Mouse (Mus musculus): ENCODE measurements around the gene 4930470P17Rik. TPM values are rescaled to one million over a fixed set of nuclear protein-coding genes. Genes with fewer than 3 reads are reported as not detected.
A peak's percentile ranks its signal among the peaks of the same experiment; 100 is the strongest.

4930470P17Rik gene
- not detected in 2 replicates for polyA plus RNA-seq (2015; fragmentation: Nextera tagmentation; extraction: Ambion mirVana)

DNA sequence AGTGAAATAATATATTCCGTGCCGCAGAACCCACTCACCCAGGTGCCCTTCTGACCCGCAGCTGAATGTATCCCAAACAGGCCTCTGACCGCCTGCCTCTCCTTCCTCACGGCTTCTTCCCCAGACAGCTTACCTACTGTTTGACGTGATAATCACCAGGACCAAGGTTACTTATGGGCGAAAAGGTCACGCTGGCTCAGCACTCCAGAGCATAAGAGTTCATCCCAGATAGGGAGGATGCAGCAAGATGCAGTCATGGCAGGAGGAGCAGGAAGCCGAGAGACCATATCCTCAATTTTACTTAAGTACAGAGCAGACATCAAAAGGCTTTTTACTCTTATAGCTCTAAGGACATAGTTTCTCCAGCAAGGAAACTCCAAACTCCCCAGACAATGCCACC lies at the start of gene 4930470P17Rik:
TSS of gene 4930470P17Rik (minus strand) at position 101 of the 400 bp plus-strand sequence.
- 78% methylated on average over 9 of the region's 9 CpGs for WGBS (ENCODE audit: insufficient replicate concordance)
- Histone ChIP-seq H3K36me3 (ENCODE audit: control insufficient read depth, insufficient read depth) (no peaks in the 10 kb centered on the region), H3K9me3 (replicated peaks; ENCODE audit: control insufficient read depth, low read length) (0 out of 2 replicates have a peak, but pooled peaks cover 3% of the 10 kb centered on the region), H3K27me3 (ENCODE audit: control insufficient read depth, insufficient read depth, low read depth, low read length) (no peaks in the 10 kb centered on the region), H3K4me1 (ENCODE audit: control insufficient read depth, low read depth, low read length) (no peaks in the 10 kb centered on the region), H3K4me3 (ENCODE audit: low read depth, low read length) (no peak within 1 kb of the TSS), H3K9ac (ENCODE audit: low read depth, low read length) (no peak within 1 kb of the TSS), H3K4me2 (ENCODE audit: low read depth, low read length) (no peak within 1 kb of the TSS), H3K27ac (ENCODE audit: low read length) (no peak within 1 kb of the TSS)
- ATAC-seq (ENCODE audit: low read depth), result no peak

DNA sequence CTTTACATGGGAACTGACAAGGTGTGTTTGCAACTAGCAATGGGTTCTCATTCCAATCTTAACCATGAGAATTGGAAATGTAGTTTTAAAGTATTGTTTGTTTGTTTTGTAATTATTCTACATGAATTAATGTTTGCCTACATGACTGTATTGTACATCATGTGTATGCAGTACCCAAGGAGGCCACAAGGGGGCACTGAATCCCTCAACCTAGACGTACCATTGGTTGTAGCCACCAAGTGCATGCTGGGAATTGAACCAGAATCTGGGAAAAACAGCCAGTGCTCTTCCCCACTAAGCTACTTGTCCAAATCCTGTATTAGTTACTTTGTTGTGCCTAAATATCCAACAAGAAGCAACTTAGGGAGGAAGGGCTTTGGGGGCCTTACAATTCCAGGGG lies 49.7 kb upstream of the 4930470P17Rik start:
- H3K27me3 ChIP-seq (ENCODE audit: control insufficient read depth, insufficient read depth, low read depth, low read length), result no peaks in the 10 kb centered on the region
- no peaks in the 10 kb centered on the region for H3K9me3 ChIP-seq (replicated peaks; ENCODE audit: control insufficient read depth, low read length)
- H3K27ac ChIP-seq (ENCODE audit: low read length), result no peak overlapping the region
- 67% methylated on average over 1 of the region's 1 CpGs for WGBS (ENCODE audit: insufficient replicate concordance)
- H3K9ac ChIP-seq (ENCODE audit: low read depth, low read length), result no peak overlapping the region
- H3K4me1 ChIP-seq (ENCODE audit: control insufficient read depth, low read depth, low read length), result no peaks in the 10 kb centered on the region
- no peak overlapping the region for H3K4me2 ChIP-seq (ENCODE audit: low read depth, low read length)
- H3K36me3 ChIP-seq (ENCODE audit: control insufficient read depth, insufficient read depth), result no peaks in the 10 kb centered on the region
- ATAC-seq (ENCODE audit: low read depth), result no peak
- no peak overlapping the region for H3K4me3 ChIP-seq (ENCODE audit: low read depth, low read length)

GRCm38 (mm10) chr2:170648542-170648941 lies 46.7 kb upstream of the 4930470P17Rik start:
- Histone ChIP-seq H3K4me2 (ENCODE audit: low read depth, low read length) (no peak overlapping the region), H3K9me3 (replicated peaks; ENCODE audit: control insufficient read depth, low read length) (no peaks in the 10 kb centered on the region), H3K36me3 (ENCODE audit: control insufficient read depth, insufficient read depth) (no peaks in the 10 kb centered on the region), H3K9ac (ENCODE audit: low read depth, low read length) (no peak overlapping the region), H3K4me3 (ENCODE audit: low read depth, low read length) (no peak overlapping the region), H3K27me3 (ENCODE audit: control insufficient read depth, insufficient read depth, low read depth, low read length) (no peaks in the 10 kb centered on the region), H3K4me1 (ENCODE audit: control insufficient read depth, low read depth, low read length) (no peaks in the 10 kb centered on the region), H3K27ac (ENCODE audit: low read length) (no peak overlapping the region)
- ATAC-seq (ENCODE audit: low read depth), result no peak
- 71% methylated on average over 11 of the region's 11 CpGs for WGBS (ENCODE audit: insufficient replicate concordance)

GRCm38 (mm10) chr2:170646201-170646600 lies 44.4 kb upstream of the 4930470P17Rik start:
- Histone ChIP-seq H3K4me1 (ENCODE audit: control insufficient read depth, low read depth, low read length) (no peaks in the 10 kb centered on the region), H3K4me3 (ENCODE audit: low read depth, low read length) (no peak overlapping the region), H3K27me3 (ENCODE audit: control insufficient read depth, insufficient read depth, low read depth, low read length) (no peaks in the 10 kb centered on the region), H3K9ac (ENCODE audit: low read depth, low read length) (no peak overlapping the region), H3K27ac (ENCODE audit: low read length) (no peak overlapping the region), H3K9me3 (replicated peaks; ENCODE audit: control insufficient read depth, low read length) (no peaks in the 10 kb centered on the region), H3K36me3 (ENCODE audit: control insufficient read depth, insufficient read depth) (no peaks in the 10 kb centered on the region), H3K4me2 (ENCODE audit: low read depth, low read length) (no peak overlapping the region)
- 70% methylated on average over 6 of the region's 6 CpGs for WGBS (ENCODE audit: insufficient replicate concordance)
- no peak for ATAC-seq (ENCODE audit: low read depth)

DNA sequence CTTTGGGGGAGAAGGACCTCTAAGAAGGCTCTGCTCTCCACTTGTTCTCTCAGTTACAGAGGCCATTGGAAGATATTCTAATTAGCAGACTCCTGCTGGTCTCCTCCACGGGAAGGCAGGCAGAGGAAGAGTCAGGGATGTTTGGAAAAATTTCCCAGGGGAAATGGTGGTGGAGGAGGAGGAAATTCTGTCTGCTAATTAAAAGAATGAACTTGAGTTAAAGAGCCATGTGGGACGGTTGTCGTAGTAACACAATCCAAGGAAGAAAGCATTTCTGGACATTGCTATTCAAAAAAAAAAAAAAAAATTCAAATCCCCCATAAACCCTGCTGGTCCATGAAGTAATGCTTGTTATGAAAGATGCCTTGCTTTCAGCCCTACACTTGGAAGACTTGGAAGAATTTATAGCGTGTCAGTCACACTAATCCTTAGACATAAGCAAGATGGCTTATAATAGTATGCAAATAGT lies 40.6 kb upstream of the 4930470P17Rik start:
- Histone ChIP-seq H3K4me1 (ENCODE audit: control insufficient read depth, low read depth, low read length) (no peaks in the 10 kb centered on the region), H3K27me3 (ENCODE audit: control insufficient read depth, insufficient read depth, low read depth, low read length) (no peaks in the 10 kb centered on the region), H3K36me3 (ENCODE audit: control insufficient read depth, insufficient read depth) (no peaks in the 10 kb centered on the region), H3K4me2 (ENCODE audit: low read depth, low read length) (no peak overlapping the region), H3K27ac (ENCODE audit: low read length) (no peak overlapping the region), H3K9me3 (replicated peaks; ENCODE audit: control insufficient read depth, low read length) (no peaks in the 10 kb centered on the region), H3K9ac (ENCODE audit: low read depth, low read length) (no peak overlapping the region), H3K4me3 (ENCODE audit: low read depth, low read length) (no peak overlapping the region)
- WGBS (ENCODE audit: insufficient replicate concordance), result 58% methylated on average over 4 of the region's 4 CpGs
- ATAC-seq (ENCODE audit: low read depth), result no peak

DNA sequence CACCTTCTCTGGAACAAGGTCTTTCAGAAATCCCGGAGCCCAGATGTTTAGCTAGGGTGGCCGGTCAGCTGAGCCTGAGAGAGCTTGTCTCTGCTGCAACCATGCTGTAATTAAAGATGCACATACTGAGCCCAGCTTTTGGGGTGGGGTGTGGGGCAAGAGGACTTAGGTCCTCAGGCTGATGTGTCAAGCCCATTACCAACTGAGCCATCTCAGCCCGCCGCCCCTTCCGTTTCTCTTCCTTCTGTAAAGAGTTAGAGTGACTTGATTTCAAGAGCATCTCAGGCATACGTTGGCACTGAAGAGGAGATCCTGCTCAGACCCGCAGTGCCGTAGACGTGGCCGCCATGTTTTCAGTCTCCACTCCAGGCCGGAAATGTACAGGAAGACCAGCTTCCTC lies 38.5 kb upstream of the 4930470P17Rik start:
- H3K36me3 ChIP-seq (ENCODE audit: control insufficient read depth, insufficient read depth), result no peaks in the 10 kb centered on the region
- no peak overlapping the region for H3K4me2 ChIP-seq (ENCODE audit: low read depth, low read length)
- WGBS (ENCODE audit: insufficient replicate concordance), result 66% methylated on average over 11 of the region's 11 CpGs
- H3K27ac ChIP-seq (ENCODE audit: low read length), result no peak overlapping the region
- no peaks in the 10 kb centered on the region for H3K4me1 ChIP-seq (ENCODE audit: control insufficient read depth, low read depth, low read length)
- H3K4me3 ChIP-seq (ENCODE audit: low read depth, low read length), result no peak overlapping the region
- H3K9me3 ChIP-seq (replicated peaks; ENCODE audit: control insufficient read depth, low read length), result no peaks in the 10 kb centered on the region
- no peaks in the 10 kb centered on the region for H3K27me3 ChIP-seq (ENCODE audit: control insufficient read depth, insufficient read depth, low read depth, low read length)
- no peak for ATAC-seq (ENCODE audit: low read depth)
- no peak overlapping the region for H3K9ac ChIP-seq (ENCODE audit: low read depth, low read length)

GRCm38 (mm10) chr2:170638746-170639145 lies 36.9 kb upstream of the 4930470P17Rik start:
- no peak overlapping the region for H3K9ac ChIP-seq (ENCODE audit: low read depth, low read length)
- WGBS (ENCODE audit: insufficient replicate concordance), result 58% methylated on average over 8 of the region's 8 CpGs
- H3K27me3 ChIP-seq (ENCODE audit: control insufficient read depth, insufficient read depth, low read depth, low read length), result no peaks in the 10 kb centered on the region
- no peak overlapping the region for H3K4me3 ChIP-seq (ENCODE audit: low read depth, low read length)
- ATAC-seq (ENCODE audit: low read depth), result no peak
- H3K36me3 ChIP-seq (ENCODE audit: control insufficient read depth, insufficient read depth), result no peaks in the 10 kb centered on the region
- H3K27ac ChIP-seq (ENCODE audit: low read length), result no peak overlapping the region
- H3K9me3 ChIP-seq (replicated peaks; ENCODE audit: control insufficient read depth, low read length), result no peaks in the 10 kb centered on the region
- no peaks in the 10 kb centered on the region for H3K4me1 ChIP-seq (ENCODE audit: control insufficient read depth, low read depth, low read length)
- no peak overlapping the region for H3K4me2 ChIP-seq (ENCODE audit: low read depth, low read length)

- no peak overlapping the region for H3K4me2 ChIP-seq (ENCODE audit: low read depth, low read length)
- H3K4me1 ChIP-seq (ENCODE audit: control insufficient read depth, low read depth, low read length), result no peaks in the 10 kb centered on the region
- no peak overlapping the region for H3K27ac ChIP-seq (ENCODE audit: low read length)
- H3K9me3 ChIP-seq (replicated peaks; ENCODE audit: control insufficient read depth, low read length), result no peaks in the 10 kb centered on the region
- H3K9ac ChIP-seq (ENCODE audit: low read depth, low read length), result no peak overlapping the region
- no peaks in the 10 kb centered on the region for H3K27me3 ChIP-seq (ENCODE audit: control insufficient read depth, insufficient read depth, low read depth, low read length)
- no peak overlapping the region for H3K4me3 ChIP-seq (ENCODE audit: low read depth, low read length)
- H3K36me3 ChIP-seq (ENCODE audit: control insufficient read depth, insufficient read depth), result no peaks in the 10 kb centered on the region
- 74% methylated on average over 2 of the region's 2 CpGs for WGBS (ENCODE audit: insufficient replicate concordance)
- ATAC-seq (ENCODE audit: low read depth), result peak; percentile 16; the same call in 1 of the 2 replicates
These were observed 31.3 kb upstream of the 4930470P17Rik start for GRCm38 (mm10) chr2:170632998-170633622.

DNA sequence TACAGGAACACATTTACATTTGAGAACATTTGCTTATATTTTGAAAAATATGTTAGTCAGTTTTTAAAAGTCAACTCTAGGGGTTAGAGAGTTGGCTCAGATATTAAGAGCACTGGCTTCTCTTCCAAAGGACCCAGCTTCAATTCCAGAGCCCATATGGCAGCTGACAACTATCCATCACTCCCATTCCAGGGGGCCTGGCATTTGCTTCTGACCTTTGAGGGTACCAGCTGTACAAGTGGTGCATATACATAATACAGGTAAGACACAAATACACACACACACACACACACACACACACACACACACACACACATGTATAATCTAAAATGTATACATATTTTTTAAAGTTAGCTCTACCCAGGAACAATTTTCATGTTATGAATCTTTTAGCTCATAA lies 30.6 kb upstream of the 4930470P17Rik start:
- no peak overlapping the region for H3K9ac ChIP-seq (ENCODE audit: low read depth, low read length)

More for the DNA sequence above, 30.6 kb upstream of the 4930470P17Rik start:
- H3K9me3 ChIP-seq (replicated peaks; ENCODE audit: control insufficient read depth, low read length), result no peaks in the 10 kb centered on the region
- H3K4me3 ChIP-seq (ENCODE audit: low read depth, low read length), result no peak overlapping the region
- H3K27ac ChIP-seq (ENCODE audit: low read length), result no peak overlapping the region
- no peak for ATAC-seq (ENCODE audit: low read depth)
- H3K4me2 ChIP-seq (ENCODE audit: low read depth, low read length), result no peak overlapping the region
- no peaks in the 10 kb centered on the region for H3K27me3 ChIP-seq (ENCODE audit: control insufficient read depth, insufficient read depth, low read depth, low read length)
- H3K4me1 ChIP-seq (ENCODE audit: control insufficient read depth, low read depth, low read length), result no peaks in the 10 kb centered on the region
- H3K36me3 ChIP-seq (ENCODE audit: control insufficient read depth, insufficient read depth), result no peaks in the 10 kb centered on the region

All from liver, embryonic 16.5 days (tissue).